Mouse (Mus musculus): ENCODE data around the gene Pdk4. TPM values are rescaled to one million over a fixed set of nuclear protein-coding genes. Genes with fewer than 3 reads are reported as not detected.

Pdk4 gene
- polyA plus RNA-seq, 1 experiment from 2014 or later = 35.1 TPM

- H3K9me3 ChIP-seq (replicated peaks; ENCODE audit: control insufficient read depth, low read length) = no peaks in the 10 kb centered on the region
- no peak overlapping the region for H3K4me3 ChIP-seq (ENCODE audit: low read length)
- no peak overlapping the region for H3K4me2 ChIP-seq (ENCODE audit: low read depth, low read length)
- H3K27ac ChIP-seq (ENCODE audit: low read length) = no peak overlapping the region
- H3K4me1 ChIP-seq (ENCODE audit: control insufficient read depth, insufficient read depth, low read length) = peaks cover 5% of the 10 kb centered on the region
- WGBS = 58% methylated on average over 4 of the region's 4 CpGs
- no peak for ATAC-seq (replicated peaks; ENCODE audit: extremely low read depth, insufficient read depth, low FRiP score)
- no peaks in the 10 kb centered on the region for H3K36me3 ChIP-seq (ENCODE audit: control insufficient read depth, insufficient read depth)
- H3K27me3 ChIP-seq (ENCODE audit: control insufficient read depth, insufficient read depth, low read length) = no peaks in the 10 kb centered on the region
- H3K9ac ChIP-seq (ENCODE audit: low read length) = no peak overlapping the region
Measured at GRCm38 (mm10) chr6:5437757-5438156, 58.4 kb downstream of the Pdk4 start.

GRCm38 (mm10) chr6:5433887-5434286, 62.2 kb downstream of the Pdk4 start:
- H3K27ac ChIP-seq (ENCODE audit: low read length) = no peak overlapping the region
- no peaks in the 10 kb centered on the region for H3K9me3 ChIP-seq (replicated peaks; ENCODE audit: control insufficient read depth, low read length)
- H3K4me2 ChIP-seq (ENCODE audit: low read depth, low read length) = no peak overlapping the region
- H3K4me3 ChIP-seq (ENCODE audit: low read length) = no peak overlapping the region
- no peak for ATAC-seq (replicated peaks; ENCODE audit: extremely low read depth, insufficient read depth, low FRiP score)
- no peak overlapping the region for H3K9ac ChIP-seq (ENCODE audit: low read length)
- H3K27me3 ChIP-seq (ENCODE audit: control insufficient read depth, insufficient read depth, low read length) = no peaks in the 10 kb centered on the region
- H3K4me1 ChIP-seq (ENCODE audit: control insufficient read depth, insufficient read depth, low read length) = no peaks in the 10 kb centered on the region
- H3K36me3 ChIP-seq (ENCODE audit: control insufficient read depth, insufficient read depth) = peaks cover 6% of the 10 kb centered on the region; the same call in 1 of the 2 replicates
- WGBS = 90% methylated on average over 2 of the region's 2 CpGs

Other genes starting within 250 kb of the Pdk4 start
- 36.8 and 41.9 TPM in 2 replicates for gene Pon3, start 240.0 kb downstream of the Pdk4 start, polyA plus RNA-seq (2015; fragmentation: Nextera tagmentation; extraction: Ambion mirVana)
- gene Pon2, start 197.9 kb downstream of the Pdk4 start, polyA plus RNA-seq (2015; fragmentation: Nextera tagmentation; extraction: Ambion mirVana) = 48.7 and 53.8 TPM in 2 replicates
- gene Asb4, start 112.9 kb downstream of the Pdk4 start, polyA plus RNA-seq (2015; fragmentation: Nextera tagmentation; extraction: Ambion mirVana) = 26.5 TPM in 2 replicates
- 1.6 and 2.0 TPM in 2 replicates for gene Dync1i1, start 229.3 kb upstream of the Pdk4 start, polyA plus RNA-seq (2015; fragmentation: Nextera tagmentation; extraction: Ambion mirVana)

Data from heart, embryonic 16.5 days (tissue).